Mouse (Mus musculus) megakaryocyte, embryonic 14.5 days (primary cell): ENCODE results near the gene Zc3h10.
"Not testable (repeated sequence)": the region's sequence is repeated elsewhere in the genome, so short reads cannot be mapped to it uniquely, and the experiment has no call there.

Source experiments
- FLI1 ChIP-seq: IDR thresholded peaks from 2 replicates; pipeline ENCODE4 v1.6.1; 2012; ENCODE audit warnings: low read length, inconsistent platforms, mixed read lengths
- GATA1 ChIP-seq: IDR thresholded peaks from 3 replicates; pipeline ENCODE4 v1.6.1; 2012; ENCODE audit warnings: mixed read lengths, low read length, inconsistent platforms, borderline replicate concordance

GRCm38 (mm10) chr10:128548051-128548791, 647 bp upstream of the Zc3h10 start:
- TF ChIP-seq GATA1, FLI1: not testable (repeated sequence)
